Mouse (Mus musculus) limb, embryonic 14.5 days (tissue): Measurements from ENCODE around the gene Lrba. TPM values are rescaled to one million over a fixed set of nuclear protein-coding genes. Genes with fewer than 3 reads are reported as not detected.
A peak's percentile ranks its signal among the peaks of the same experiment; 100 is the strongest.

Experiments used
- ATAC-seq: fragments of 200-750 bp; cut with Nextera tagmentation; 2 replicates; pipeline ENCODE4 v1.8.0; 2017; ENCODE audit warnings: low read depth, moderate number of reproducible peaks, moderate TSS enrichment; ENCODE audit not compliant: low FRiP score
- DNase-seq: peaks from one replicate; pipeline ENCODE4 v3.0.0-alpha.2; 2015; ENCODE audit warnings: low spot score
- H3K27ac ChIP-seq: fragments of 300-500 bp; sonication (generic); replicated peaks from 2 replicates; pipeline ENCODE4 v1.5.1; 2014; ENCODE audit warnings: low read depth, mild to moderate bottlenecking, low read length, moderate library complexity, mixed read lengths
- H3K27me3 ChIP-seq: fragments of 300-500 bp; sonication (generic); 2 replicates; pipeline ENCODE4 v1.6.1; 2014; ENCODE audit warnings: low read length, mixed read lengths; ENCODE audit not compliant: control insufficient read depth, insufficient read depth
- H3K36me3 ChIP-seq: fragments of 300-500 bp; sonication (generic); 2 replicates; pipeline ENCODE4 v1.6.1; 2014; ENCODE audit warnings: mild to moderate bottlenecking, low read length, moderate library complexity, mixed read lengths; ENCODE audit not compliant: control insufficient read depth, insufficient read depth
- H3K4me1 ChIP-seq: fragments of 300-500 bp; sonication (generic); 2 replicates; pipeline ENCODE4 v1.6.1; 2014; ENCODE audit warnings: antibody characterized with exemption, low read length, mixed read lengths; ENCODE audit not compliant: control insufficient read depth, insufficient read depth
- H3K4me2 ChIP-seq: fragments of 300-500 bp; sonication (generic); replicated peaks from 2 replicates; pipeline ENCODE4 v1.6.1; 2014; ENCODE audit warnings: low read depth, mild to moderate bottlenecking, low read length, moderate library complexity; ENCODE audit not compliant: severe bottlenecking
- H3K4me3 ChIP-seq: fragments of 300-500 bp; sonication (generic); replicated peaks from 2 replicates; pipeline ENCODE4 v1.5.1; 2014; ENCODE audit warnings: low read length
- H3K9ac ChIP-seq: fragments of 300-500 bp; sonication (generic); 2 replicates; pipeline ENCODE4 v1.6.1; 2014; ENCODE audit warnings: mild to moderate bottlenecking, low read depth, low read length, moderate library complexity; ENCODE audit not compliant: severe bottlenecking
- H3K9me3 ChIP-seq: fragments of 300-500 bp; sonication (generic); 2 replicates; pipeline ENCODE4 v1.6.1; 2016; ENCODE audit warnings: low read length; ENCODE audit not compliant: control insufficient read depth
- POLR2A ChIP-seq: fragments of 200-500 bp; IDR thresholded peaks from 2 replicates; pipeline ENCODE4 v1.8.0; 2012; ENCODE audit warnings: inconsistent platforms, mild to moderate bottlenecking, moderate library complexity, borderline replicate concordance; ENCODE audit not compliant: insufficient read depth, insufficient read length; ENCODE audit errors: extremely low read depth
- WGBS: fragments of 180-500 bp; shearing (Covaris S2); extraction: QIAGEN DNeasy Blood & Tissue Kit; methylation state at CpG from one replicate; pipeline ENCODE4 v1.1.7; 2014; 5-methylcytosine and 5-hydroxymethylcytosine counted together
- polyA plus RNA-seq, 2 experiments: library from polyadenylated mRNA; depleted of rRNA in 1 of 2; stranded (reverse) in 1 of 2; unstranded in 1 of 2; fragments of >200 nt; fragmentation: Nextera tagmentation in 1 of 2; extraction: Ambion mirVana in 1 of 2; gene quantifications; 2 replicates each; pipeline versions ENCODE4 v1.2.1 to v1.2.3; 2012 to 2014

Lrba gene
- polyA plus RNA-seq, 2 experiments: 8.9 to 13.6 TPM

- DNase-seq (no peak), ATAC-seq (no peak)
- Histone ChIP-seq H3K4me1 (peaks cover 19% of the 10 kb centered on the region), H3K4me2 (no peak overlapping the region), H3K36me3 (no peaks in the 10 kb centered on the region), H3K4me3 (no peak overlapping the region), H3K9me3 (no peaks in the 10 kb centered on the region), H3K9ac (no peak overlapping the region), H3K27ac (no peak overlapping the region), H3K27me3 (no peaks in the 10 kb centered on the region)
- 29% methylated on average over 1 of the region's 1 CpGs for WGBS
- TF ChIP-seq POLR2A: no peak
Measured at GRCm38 (mm10) chr3:86536751-86537150, 312.3 kb downstream of the Lrba start.

GRCm38 (mm10) chr3:86538645-86539554, 314.4 kb downstream of the Lrba start:
- peak overlapping the region; percentile 10; the same call in 1 of the 2 replicates for H3K4me3 ChIP-seq
- DNase-seq (no peak), ATAC-seq (peak; percentile 62)
- no peaks in the 10 kb centered on the region for H3K27me3 ChIP-seq
- WGBS: 20% methylated on average over 13 of the region's 13 CpGs
- TF ChIP-seq POLR2A: no peak
- H3K9ac ChIP-seq: peak overlapping the region; percentile 41; the same call in 1 of the 2 replicates
- peak overlapping the region; percentile 44 for H3K27ac ChIP-seq
- no peaks in the 10 kb centered on the region for H3K9me3 ChIP-seq
- H3K4me1 ChIP-seq: peaks cover 14% of the 10 kb centered on the region
- H3K36me3 ChIP-seq: no peaks in the 10 kb centered on the region
- H3K4me2 ChIP-seq: peak overlapping the region; percentile 33

GRCm38 (mm10) chr3:86539555-86540168, 315.2 kb downstream of the Lrba start:
- no peak for TF ChIP-seq POLR2A
- WGBS: 35% methylated on average over 11 of the region's 11 CpGs
- H3K4me2 ChIP-seq: peak overlapping the region; percentile 33
- peaks cover 14% of the 10 kb centered on the region for H3K4me1 ChIP-seq
- DNase-seq (no peak), ATAC-seq (no peak)
- no peak overlapping the region for H3K9ac ChIP-seq
- H3K27me3 ChIP-seq: no peaks in the 10 kb centered on the region
- H3K36me3 ChIP-seq: no peaks in the 10 kb centered on the region
- no peak overlapping the region for H3K4me3 ChIP-seq
- no peaks in the 10 kb centered on the region for H3K9me3 ChIP-seq
- H3K27ac ChIP-seq: peak overlapping the region; percentile 44

GRCm38 (mm10) chr3:86541074-86541614, 316.7 kb downstream of the Lrba start:
- peak overlapping the region; percentile 10; the same call in 1 of the 2 replicates for H3K4me3 ChIP-seq
- peak overlapping the region; percentile 41; the same call in 1 of the 2 replicates for H3K9ac ChIP-seq
- DNase-seq: no peak
- no peaks in the 10 kb centered on the region for H3K27me3 ChIP-seq
- no peaks in the 10 kb centered on the region for H3K9me3 ChIP-seq
- ATAC-seq: no peak
- no peak overlapping the region for H3K27ac ChIP-seq
- H3K36me3 ChIP-seq: no peaks in the 10 kb centered on the region
- no peak for TF ChIP-seq POLR2A
- peaks cover 14% of the 10 kb centered on the region for H3K4me1 ChIP-seq
- no peak overlapping the region; the same call in 1 of the 2 replicates for H3K4me2 ChIP-seq
- 66% methylated on average over 4 of the region's 4 CpGs for WGBS

- ATAC-seq (no peak), DNase-seq (no peak)
- Histone ChIP-seq H3K9ac (peak overlapping the region; percentile 49; the same call in 1 of the 2 replicates), H3K4me3 (peak overlapping the region; percentile 27; the same call in 1 of the 2 replicates), H3K4me2 (peak overlapping the region; percentile 41; the same call in 1 of the 2 replicates), H3K27me3 (no peaks in the 10 kb centered on the region), H3K9me3 (no peaks in the 10 kb centered on the region), H3K4me1 (peaks cover 14% of the 10 kb centered on the region), H3K36me3 (peaks cover 2% of the 10 kb centered on the region; the same call in 1 of the 2 replicates), H3K27ac (0 out of 2 replicates have a peak overlapping the region, but pooled peaks have one; percentile 9)
- 30% methylated on average over 1 of the region's 1 CpGs for WGBS
- no peak for TF ChIP-seq POLR2A
Measured at GRCm38 (mm10) chr3:86541863-86542397, 317.4 kb downstream of the Lrba start.
